ENCODE assay signal across 20 mouse cellular contexts in the genomic region with DNA sequence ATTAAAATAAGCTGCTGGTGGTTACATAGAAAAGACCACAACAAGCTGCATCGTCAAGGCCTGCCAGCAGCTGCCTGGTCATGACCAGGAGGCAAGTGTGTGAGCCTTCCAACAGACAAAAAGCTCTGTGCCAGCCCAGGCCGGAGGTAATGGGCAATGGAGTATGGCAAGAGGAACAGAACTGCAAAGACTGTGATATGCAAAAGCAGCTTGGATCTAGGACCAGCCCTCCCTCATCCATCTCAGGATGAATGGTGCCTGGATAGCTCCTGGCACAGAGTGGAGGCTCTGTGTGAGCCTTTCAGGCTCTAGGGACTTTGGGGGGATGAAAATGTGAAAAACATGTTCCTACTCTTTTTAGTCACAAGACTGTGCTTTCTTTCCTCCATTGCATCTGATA.
DNase-seq lines count a peak whose midpoint lies in the region; ATAC-seq and TF ChIP-seq lines count a peak whose summit lies in the region.
"Had no signal": no experiment of that assay in that cellular context is flagged by ENCODE, and none has a peak within 500 bp of the region (broad histone marks: within the 10 kb centered on the region; RNA-seq: fewer than 3 reads in every experiment).

No protein-coding gene starts in this region.

- DNase-seq in cerebellum, adult 9-11 months: peak; percentile 3
- no peak for DNase-seq in cerebellum, adult 11 months
- peak; percentile 3 to 6 for DNase-seq in frontal cortex, postnatal 10 days (ENCODE audit: low spot score in 2 of 2)
- no peak for DNase-seq in frontal cortex, postnatal 36 days (ENCODE audit: low spot score in 2 of 2)
- peak; percentile 53 for DNase-seq in midbrain, postnatal 0 days (ENCODE audit: low spot score)
- peak; percentile 49 for DNase-seq in forebrain, postnatal 0 days
- no peak for DNase-seq in lung, postnatal 4 days
- DNase-seq: adrenal gland, postnatal 10 days; gastrocnemius, postnatal 10 days; kidney, adult 8-10 months; kidney, postnatal 14 days; lung, adult 2 months; thymus, adult 2 months had no signal

- ATAC-seq in midbrain, postnatal 0 days (ENCODE audit: low FRiP score): no peak
- ATAC-seq in midbrain, embryonic 16.5 days: no peak
- peak; percentile 85 for ATAC-seq in forebrain, postnatal 0 days
- ATAC-seq: activated CD4-positive, CD25-positive, alpha-beta regulatory T cell, adult 4 months; CD4-positive, CD25-positive, alpha-beta regulatory T cell, adult 4 months; liver, embryonic 12.5 days; midbrain, embryonic 15.5 days had no signal

- H3K27ac ChIP-seq in midbrain, postnatal 0 days (ENCODE audit: low read depth, low read length): no peak overlapping the region
- H3K27ac ChIP-seq in midbrain, embryonic 16.5 days (ENCODE audit: low read length): no peak overlapping the region
- peak overlapping the region; percentile 64 for H3K27ac ChIP-seq in forebrain, postnatal 0 days (ENCODE audit: low read depth, low read length)
- H3K27ac ChIP-seq: layer of hippocampus, adult 2 months; limb, embryonic 12.5 days; liver, embryonic 12.5 days; midbrain, embryonic 15.5 days had no signal

- no peaks in the 10 kb centered on the region for H3K9me3 ChIP-seq in midbrain, postnatal 0 days (ENCODE audit: low read length)
- no peaks in the 10 kb centered on the region for H3K9me3 ChIP-seq in midbrain, embryonic 16.5 days (replicated peaks; ENCODE audit: control insufficient read depth, low read length, poor library complexity, severe bottlenecking)
- no peaks in the 10 kb centered on the region for H3K9me3 ChIP-seq in forebrain, postnatal 0 days (ENCODE audit: low read length)
- H3K9me3 ChIP-seq: limb, embryonic 12.5 days; liver, embryonic 12.5 days; midbrain, embryonic 15.5 days had no signal

- no peaks in the 10 kb centered on the region for H3K4me1 ChIP-seq in midbrain, postnatal 0 days (ENCODE audit: insufficient read depth, low read length)
- no peaks in the 10 kb centered on the region for H3K4me1 ChIP-seq in midbrain, embryonic 16.5 days (ENCODE audit: control insufficient read depth, insufficient read depth, low read length)
- H3K4me1 ChIP-seq in forebrain, postnatal 0 days (ENCODE audit: insufficient read depth): no peaks in the 10 kb centered on the region
- H3K4me1 ChIP-seq: limb, embryonic 12.5 days; liver, embryonic 12.5 days; midbrain, embryonic 15.5 days had no signal

- H3K9ac ChIP-seq in midbrain, postnatal 0 days (replicated peaks; ENCODE audit: low read length, poor library complexity, severe bottlenecking): no peak overlapping the region
- H3K9ac ChIP-seq in midbrain, embryonic 16.5 days (ENCODE audit: low read depth, low read length): no peak overlapping the region
- H3K9ac ChIP-seq in forebrain, postnatal 0 days: no peak overlapping the region
- H3K9ac ChIP-seq: limb, embryonic 12.5 days; liver, embryonic 12.5 days; midbrain, embryonic 15.5 days had no signal

- H3K27me3 ChIP-seq in midbrain, postnatal 0 days (ENCODE audit: insufficient read depth, low read length): no peaks in the 10 kb centered on the region
- H3K27me3 ChIP-seq in midbrain, embryonic 16.5 days (ENCODE audit: control insufficient read depth, insufficient read depth, low read depth, low read length): no peaks in the 10 kb centered on the region
- no peaks in the 10 kb centered on the region for H3K27me3 ChIP-seq in forebrain, postnatal 0 days (ENCODE audit: insufficient read depth, low read length)
- H3K27me3 ChIP-seq: limb, embryonic 12.5 days; liver, embryonic 12.5 days; midbrain, embryonic 15.5 days had no signal

- no peak for TF ChIP-seq CTCF in midbrain, postnatal 0 days (IDR thresholded peaks at IDR 0.05)
- no peak for TF ChIP-seq CTCF in forebrain, postnatal 0 days (IDR thresholded peaks at IDR 0.05; ENCODE audit: low read depth)

- 67% methylated on average over 2 of the region's 2 CpGs for WGBS in midbrain, postnatal 0 days
- 77% methylated on average over 2 of the region's 2 CpGs for WGBS in midbrain, embryonic 16.5 days
- WGBS in forebrain, postnatal 0 days: 24% methylated on average over 2 of the region's 2 CpGs

- H3K36me3 ChIP-seq in midbrain, postnatal 0 days (ENCODE audit: insufficient read depth, low read length): no peaks in the 10 kb centered on the region
- H3K36me3 ChIP-seq in midbrain, embryonic 16.5 days (ENCODE audit: control insufficient read depth, insufficient read depth, low read length): no peaks in the 10 kb centered on the region
- H3K36me3 ChIP-seq in forebrain, postnatal 0 days (ENCODE audit: insufficient read depth): no peaks in the 10 kb centered on the region
- H3K36me3 ChIP-seq: limb, embryonic 12.5 days; liver, embryonic 12.5 days; midbrain, embryonic 15.5 days had no signal

- no peak overlapping the region for H3K4me3 ChIP-seq in midbrain, postnatal 0 days (ENCODE audit: low read depth, low read length)
- no peak overlapping the region for H3K4me3 ChIP-seq in midbrain, embryonic 16.5 days (ENCODE audit: low read depth, low read length)
- no peak overlapping the region for H3K4me3 ChIP-seq in forebrain, postnatal 0 days (ENCODE audit: low read depth, low read length)
- H3K4me3 ChIP-seq: layer of hippocampus, adult 2 months; limb, embryonic 12.5 days; liver, embryonic 12.5 days; midbrain, embryonic 15.5 days had no signal

- no peak overlapping the region for H3K4me2 ChIP-seq in midbrain, postnatal 0 days (ENCODE audit: low read depth, low read length, poor library complexity, severe bottlenecking)
- no peak overlapping the region for H3K4me2 ChIP-seq in midbrain, embryonic 16.5 days (ENCODE audit: low read length)
- H3K4me2 ChIP-seq in forebrain, postnatal 0 days (ENCODE audit: low read depth): no peak overlapping the region
- H3K4me2 ChIP-seq: limb, embryonic 12.5 days; liver, embryonic 12.5 days; midbrain, embryonic 15.5 days had no signal

Comparison
In these comparisons a context has a peak if more than half of its experiments do, and no peak if none do; other contexts are left out.
1. DNase-seq: peak in cerebellum, adult 9-11 months (single experiment), frontal cortex, postnatal 10 days (2 of 2), midbrain, postnatal 0 days (single experiment) and forebrain, postnatal 0 days (single experiment); none in cerebellum, adult 11 months (single experiment), frontal cortex, postnatal 36 days (0 of 2) and lung, postnatal 4 days (0 of 2).